8 mouse cellular contexts compared by ENCODE assay signal in the genomic region with DNA sequence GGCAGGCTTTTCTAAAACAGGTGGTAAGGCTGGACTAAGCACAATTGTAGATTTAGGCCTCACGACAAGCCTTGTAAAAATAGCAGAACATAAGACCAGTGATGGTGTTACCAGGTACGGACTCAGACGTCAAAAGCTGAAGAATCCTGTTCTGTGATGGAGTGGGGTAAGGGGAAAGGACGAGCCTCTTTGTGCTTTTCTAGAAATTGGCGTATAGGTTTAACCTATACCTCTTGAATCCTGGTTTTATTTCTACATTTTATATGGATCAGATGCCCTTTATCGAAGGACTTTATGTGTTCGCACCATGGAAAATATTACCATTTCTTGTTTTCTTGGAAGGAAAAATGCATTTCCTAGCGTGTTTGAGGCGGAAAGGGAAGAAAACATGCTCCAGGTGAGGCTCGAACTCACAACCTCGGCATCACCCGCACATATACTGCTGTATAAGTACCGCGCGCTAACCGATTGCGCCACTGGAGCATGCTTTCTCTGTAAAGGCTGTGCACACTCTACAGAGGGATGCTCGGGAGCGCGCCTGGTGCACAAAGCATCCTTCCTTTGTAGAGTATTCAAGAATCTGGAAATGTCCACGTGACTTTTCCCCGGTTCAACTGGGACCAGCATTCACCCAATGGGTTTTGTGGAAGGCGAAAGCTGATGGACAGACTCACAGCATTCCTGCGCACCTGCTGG. TPM values are rescaled to one million over a fixed set of nuclear protein-coding genes. Genes with fewer than 3 reads are reported as not detected.
DNase-seq lines count a peak whose midpoint lies in the region; ATAC-seq lines count a peak whose summit lies in the region.

No protein-coding gene starts in this region.

- WGBS in hindbrain, embryonic 10.5 days = 5% methylated on average over 24 of the region's 24 CpGs
- WGBS in neural tube, embryonic 14.5 days = 6% methylated on average over 24 of the region's 24 CpGs

- H3K27ac ChIP-seq in hindbrain, embryonic 10.5 days = peak overlapping the region; percentile 87
- peak overlapping the region; percentile 93 for H3K27ac ChIP-seq in neural tube, embryonic 14.5 days (ENCODE audit: low read depth, low read length)

- H3K4me3 ChIP-seq in hindbrain, embryonic 10.5 days = peak overlapping the region; percentile 68
- peak overlapping the region; percentile 54 for H3K4me3 ChIP-seq in neural tube, embryonic 14.5 days (ENCODE audit: low read depth, low read length)

- peak overlapping the region; percentile 49 for H3K4me2 ChIP-seq in neural tube, embryonic 14.5 days (ENCODE audit: low read depth, low read length)

- H3K9me3 ChIP-seq in hindbrain, embryonic 10.5 days = 0 out of 2 replicates have a peak, but pooled peaks cover 4% of the 10 kb centered on the region
- H3K9me3 ChIP-seq in neural tube, embryonic 14.5 days (ENCODE audit: control insufficient read depth, low read length) = no peaks in the 10 kb centered on the region

- H3K4me1 ChIP-seq in hindbrain, embryonic 10.5 days (replicated peaks) = peaks cover 10% of the 10 kb centered on the region; the same call in 1 of the 2 replicates
- 0 out of 2 replicates have a peak, but pooled peaks cover 3% of the 10 kb centered on the region for H3K4me1 ChIP-seq in neural tube, embryonic 14.5 days (ENCODE audit: control insufficient read depth, insufficient read depth, low read length)

- peak; percentile 45; the same call in 1 of the 2 replicates for ATAC-seq in common myeloid progenitor, adult 5-6 weeks (replicated peaks; ENCODE audit: low read depth, poor library complexity, severe bottlenecking)
- peak; percentile 99 for ATAC-seq in neural tube, embryonic 14.5 days (ENCODE audit: low read depth)

- DNase-seq in kidney, postnatal 4 days = peak; percentile 34 to 44
- no peak for DNase-seq in kidney, postnatal 36 days
- DNase-seq in hindbrain, embryonic 10.5 days (ENCODE audit: low spot score) = peak; percentile 91
- DNase-seq in left cerebral cortex, postnatal 4 days = peak; percentile 65
- no peak for DNase-seq in spleen, postnatal 4 days (ENCODE audit: low spot score in 2 of 2)
- no peak for DNase-seq in urinary bladder, postnatal 25 days (ENCODE audit: low spot score)

- peak overlapping the region; percentile 67 for H3K9ac ChIP-seq in neural tube, embryonic 14.5 days (replicated peaks; ENCODE audit: low read depth, low read length)

- intact Hi-C loops in left cerebral cortex, postnatal 4 days (cut with DNase I) = no loop called here

- no peaks in the 10 kb centered on the region for H3K36me3 ChIP-seq in hindbrain, embryonic 10.5 days
- H3K36me3 ChIP-seq in neural tube, embryonic 14.5 days (ENCODE audit: control insufficient read depth, insufficient read depth, low read length) = no peaks in the 10 kb centered on the region

- H3K27me3 ChIP-seq in hindbrain, embryonic 10.5 days (ENCODE audit: insufficient read depth, poor library complexity, severe bottlenecking) = 0 out of 2 replicates have a peak, but pooled peaks cover 2% of the 10 kb centered on the region
- H3K27me3 ChIP-seq in neural tube, embryonic 14.5 days (ENCODE audit: control insufficient read depth, insufficient read depth, low read length) = no peaks in the 10 kb centered on the region

RNA-seq across cellular contexts. Expression of a gene that starts 48.2 kb away (rescaled TPM):
- total RNA-seq in common myeloid progenitor, adult 5-6 weeks (2017) = 13.1 and 13.9 TPM in 2 replicates
- polyA plus RNA-seq in hindbrain, embryonic 10.5 days (2016; fragmentation: Nextera tagmentation; extraction: Ambion mirVana) = 20.6 and 24.7 TPM in 2 replicates
- total RNA-seq in left cerebral cortex, postnatal 4 days (2021) = 10 to 100 TPM; 12.1 to 14.0 TPM
- polyA plus RNA-seq in neural tube, embryonic 14.5 days (2014; fragmentation: Nextera tagmentation; extraction: Ambion mirVana) = 16.4 and 17.1 TPM in 2 replicates

Comparison
In these comparisons a context has a peak if more than half of its experiments do, and no peak if none do; other contexts are left out.
1. DNase-seq: peak in kidney, postnatal 4 days (2 of 2), hindbrain, embryonic 10.5 days (single experiment) and left cerebral cortex, postnatal 4 days (single experiment); none in kidney, postnatal 36 days (0 of 2), spleen, postnatal 4 days (0 of 2) and urinary bladder, postnatal 25 days (single experiment).